Mouse (Mus musculus) cerebellum, adult (tissue): Measurements from ENCODE around the gene Elfn1.

Experiments
- ATAC-seq: cut with Nextera tagmentation; 2 replicates; pipeline ENCODE4 v1.9.2; 2017; ENCODE audit warnings: mild to moderate bottlenecking, moderate library complexity, mixed read lengths; ENCODE audit not compliant: insufficient number of reproducible peaks, low FRiP score, low TSS enrichment

Elfn1 gene

GRCm38 (mm10) chr5:139909710-139910550 is 2.2 kb downstream of the Elfn1 start:
- no peak for ATAC-seq

GRCm38 (mm10) chr5:139910755-139911300 is 3.1 kb downstream of the Elfn1 start:
- no peak for ATAC-seq

- no peak for ATAC-seq
Observed at GRCm38 (mm10) chr5:139911506-139911905, 3.8 kb downstream of the Elfn1 start.

GRCm38 (mm10) chr5:139912121-139912771 is 4.5 kb downstream of the Elfn1 start:
- no peak for ATAC-seq

- ATAC-seq, result no peak
Observed at GRCm38 (mm10) chr5:139921666-139922065, 13.9 kb downstream of the Elfn1 start.

- no peak for ATAC-seq
Observed at GRCm38 (mm10) chr5:139923867-139924266, 16.1 kb downstream of the Elfn1 start.

- ATAC-seq, result no peak
Observed at GRCm38 (mm10) chr5:139930102-139930501, 22.4 kb downstream of the Elfn1 start.

GRCm38 (mm10) chr5:139930927-139931351 is 23.2 kb downstream of the Elfn1 start:
- ATAC-seq, result no peak

- ATAC-seq, result no peak
Observed at GRCm38 (mm10) chr5:139931947-139932540, 24.3 kb downstream of the Elfn1 start.

GRCm38 (mm10) chr5:139932595-139933271 is 25.0 kb downstream of the Elfn1 start:
- no peak for ATAC-seq

- ATAC-seq, result no peak
Observed at GRCm38 (mm10) chr5:139933476-139933875, 25.7 kb downstream of the Elfn1 start.

- no peak for ATAC-seq
Observed at GRCm38 (mm10) chr5:139936431-139936830, 28.7 kb downstream of the Elfn1 start.

- ATAC-seq, result no peak
Observed at GRCm38 (mm10) chr5:139944697-139945096, 37.0 kb downstream of the Elfn1 start.

- no peak for ATAC-seq
Observed at GRCm38 (mm10) chr5:139945715-139946364, 38.1 kb downstream of the Elfn1 start.

- no peak for ATAC-seq
Observed at GRCm38 (mm10) chr5:139947446-139947845, 39.7 kb downstream of the Elfn1 start.

GRCm38 (mm10) chr5:139948552-139948951 is 40.8 kb downstream of the Elfn1 start:
- ATAC-seq, result peak; percentile 84

- ATAC-seq, result no peak
Observed at GRCm38 (mm10) chr5:139949363-139949762, 41.6 kb downstream of the Elfn1 start.

GRCm38 (mm10) chr5:139949975-139950578 is 42.3 kb downstream of the Elfn1 start:
- ATAC-seq, result no peak

GRCm38 (mm10) chr5:139956859-139957258 is 49.1 kb downstream of the Elfn1 start:
- ATAC-seq, result no peak

GRCm38 (mm10) chr5:139959741-139960140 is 52.0 kb downstream of the Elfn1 start:
- no peak for ATAC-seq
